Mouse (Mus musculus) layer of hippocampus, adult 2 months (tissue): Measurements from ENCODE around the gene Cbfb. TPM values are rescaled to one million over a fixed set of nuclear protein-coding genes. Genes with fewer than 3 reads are reported as not detected.

Experiments
- DNase-seq, 2 experiments: peaks; one replicate each; pipeline ENCODE4 v3.0.0; 2022; ENCODE audit warnings: low spot score in 2 of 2
- H3K27ac ChIP-seq: fragments of 200-600 bp; 2 replicates; pipeline ENCODE4 v1.8.1; 2022
- H3K4me3 ChIP-seq: fragments of 200-600 bp; 2 replicates; pipeline ENCODE4 v1.8.1; 2022; ENCODE audit warnings: mild to moderate bottlenecking
- CTCF ChIP-seq: fragments of 200-600 bp; conservative IDR thresholded peaks from 2 replicates; pipeline ENCODE4 v1.8.1; 2022; ENCODE audit warnings: antibody characterized with exemption, mild to moderate bottlenecking, moderate library complexity
- total RNA-seq, 2 experiments: library from RNA; stranded (reverse); gene quantifications; 2 replicates each; pipeline ENCODE4 v1.2.3; 2021

Cbfb gene
- total RNA-seq, 2 experiments from 2014 or later = 20.0 to 20.4 TPM

- Histone ChIP-seq H3K27ac (no peak overlapping the region), H3K4me3 (no peak overlapping the region)
- TF ChIP-seq CTCF = no peak
- DNase-seq = no peak
Measured at GRCm38 (mm10) chr8:105260371-105261099, 90.1 kb downstream of the Cbfb start.

GRCm38 (mm10) chr8:105261326-105261980 is 91.0 kb downstream of the Cbfb start:
- no peak for DNase-seq
- no peak overlapping the region for H3K27ac ChIP-seq
- TF ChIP-seq CTCF = no peak
- H3K4me3 ChIP-seq = no peak overlapping the region

GRCm38 (mm10) chr8:105263244-105263912 is 92.9 kb downstream of the Cbfb start:
- H3K4me3 ChIP-seq = no peak overlapping the region

GRCm38 (mm10) chr8:105264024-105264982 is 93.8 kb downstream of the Cbfb start, which contains the start of the genes Tradd and Fbxl8:
Gene Tradd, minus strand, starts transcription at chr8:105264609.
Gene Fbxl8, plus strand, starts transcription at chr8:105264648.
- peak within 1 kb of the TSS; percentile 59; the same call in 1 of the 2 replicates for H3K27ac ChIP-seq
- peak within 1 kb of the TSS; percentile 71 for H3K4me3 ChIP-seq
- DNase-seq = no peak
- TF ChIP-seq CTCF = peak; percentile 32

More at GRCm38 (mm10) chr8:105263244-105263912, 92.9 kb downstream of the Cbfb start:
- no peak overlapping the region for H3K27ac ChIP-seq
- no peak for TF ChIP-seq CTCF
- DNase-seq = no peak

- no peak for TF ChIP-seq CTCF
- no peak for DNase-seq
- H3K27ac ChIP-seq = no peak overlapping the region
- peak overlapping the region; percentile 71 for H3K4me3 ChIP-seq
Measured at GRCm38 (mm10) chr8:105265128-105265527, 94.7 kb downstream of the Cbfb start.

GRCm38 (mm10) chr8:105266775-105267174 is 96.3 kb downstream of the Cbfb start:
- H3K27ac ChIP-seq = no peak overlapping the region
- no peak overlapping the region for H3K4me3 ChIP-seq
- no peak for DNase-seq
- no peak for TF ChIP-seq CTCF

Other genes starting within 250 kb of the Cbfb start
- gene Ces2e, start 244.4 kb upstream of the Cbfb start, total RNA-seq = not detected
- gene Ces2f, start 223.3 kb upstream of the Cbfb start, total RNA-seq = not detected
- gene Ces2g, start 209.0 kb upstream of the Cbfb start, total RNA-seq = under 1 TPM; 0.12 to 0.13 TPM
- gene Ces2h, start 169.8 kb upstream of the Cbfb start, total RNA-seq = not detected
- gene Ces3a, start 122.1 kb upstream of the Cbfb start, total RNA-seq = not detected
- gene Ces3b, start 86.9 kb upstream of the Cbfb start, total RNA-seq = not detected
- gene Ces4a, start 38.9 kb upstream of the Cbfb start, total RNA-seq = not detected
- gene D230025D16Rik, start 54.5 kb downstream of the Cbfb start, total RNA-seq = 10 to 100 TPM; 38.9 to 39.2 TPM
- 1 to 10 TPM; 2.9 TPM for gene B3gnt9, start 84.5 kb downstream of the Cbfb start, total RNA-seq
- 1 to 10 TPM; 7.0 to 7.6 TPM for gene Tradd, start 93.9 kb downstream of the Cbfb start, total RNA-seq
- 1 to 10 TPM in 1 of 2 experiments, under 1 TPM in 1; 0.91 to 1.9 TPM for gene Fbxl8, start 94.0 kb downstream of the Cbfb start, total RNA-seq
- 1 to 10 TPM; 7.2 to 9.5 TPM for gene Hsf4, start 99.1 kb downstream of the Cbfb start, total RNA-seq
- 1 to 10 TPM; 7.4 to 7.8 TPM for gene Nol3, start 105.5 kb downstream of the Cbfb start, total RNA-seq
- gene 4931428F04Rik, start 119.2 kb downstream of the Cbfb start, total RNA-seq = 10 to 100 TPM; 20.0 to 24.4 TPM
- 1 to 10 TPM; 1.4 TPM for gene Exoc3l, start 125.4 kb downstream of the Cbfb start, total RNA-seq
- 10 to 100 TPM; 36.1 to 39.0 TPM for gene E2f4, start 127.0 kb downstream of the Cbfb start, total RNA-seq
- 1 to 10 TPM in 1 of 2 experiments, under 1 TPM in 1; 0.84 to 1.2 TPM for gene Elmo3, start 134.9 kb downstream of the Cbfb start, total RNA-seq
- 1 to 10 TPM; 7.6 to 7.7 TPM for gene Lrrc29, start 155.6 kb downstream of the Cbfb start, total RNA-seq
- gene Tmem208, start 155.7 kb downstream of the Cbfb start, total RNA-seq = 10 to 100 TPM; 40.3 to 40.9 TPM
- gene Fhod1, start 177.3 kb downstream of the Cbfb start, total RNA-seq = 1 to 10 TPM; 2.0 to 2.1 TPM
- gene Slc9a5, start 178.2 kb downstream of the Cbfb start, total RNA-seq = 10 to 100 TPM; 13.3 to 14.9 TPM
- 1 to 10 TPM; 1.7 to 2.2 TPM for gene Plekhg4, start 202.6 kb downstream of the Cbfb start, total RNA-seq
- gene Kctd19, start 242.8 kb downstream of the Cbfb start, total RNA-seq = not detected
- gene Lrrc36, start 242.9 kb downstream of the Cbfb start, total RNA-seq = under 1 TPM; 0.42 to 0.84 TPM